8 mouse cellular contexts compared by ENCODE assay signal in genomic region chr8:106929155-106929913, GRCm38 (mm10). TPM values are rescaled to one million over a fixed set of nuclear protein-coding genes. Genes with fewer than 3 reads are reported as not detected.
DNase-seq lines count a peak whose midpoint lies in the region; ATAC-seq and TF ChIP-seq lines count a peak whose summit lies in the region.

No protein-coding gene starts in this region.

- H3K4me3 ChIP-seq in embryonic fibroblast, embryonic 13.5 days (ENCODE audit: insufficient read depth, low read length), result no peak overlapping the region
- no peak overlapping the region for H3K4me3 ChIP-seq in intestine, postnatal 0 days (ENCODE audit: low read depth, low read length)

- TF ChIP-seq POLR2A in embryonic fibroblast, embryonic 13.5 days (IDR thresholded peaks at IDR 0.05; ENCODE audit: low read depth, low read length), result no peak

- H3K36me3 ChIP-seq in intestine, postnatal 0 days (ENCODE audit: control insufficient read depth, insufficient read depth), result no peaks in the 10 kb centered on the region

- no peak overlapping the region for H3K4me2 ChIP-seq in intestine, postnatal 0 days (replicated peaks; ENCODE audit: low read depth)

- TF ChIP-seq CTCF in embryonic fibroblast, embryonic 13.5 days (IDR thresholded peaks at IDR 0.05; ENCODE audit: borderline replicate concordance, insufficient read depth, low read length), result no peak
- no peak for TF ChIP-seq CTCF in intestine, postnatal 0 days (IDR thresholded peaks at IDR 0.05; ENCODE audit: low read depth)

- WGBS in intestine, postnatal 0 days, result 33% methylated on average over 6 of the region's 6 CpGs

- H3K27ac ChIP-seq in embryonic fibroblast, embryonic 13.5 days (ENCODE audit: insufficient read depth, low read length), result peak overlapping the region; percentile 82
- H3K27ac ChIP-seq in intestine, postnatal 0 days (ENCODE audit: low read depth, low read length), result 0 out of 2 replicates have a peak overlapping the region, but pooled peaks have one; percentile 15

- DNase-seq in gastrocnemius, adult 18-20 months (ENCODE audit: low spot score), result peak; percentile 72
- DNase-seq in gastrocnemius, postnatal 10 days, result no peak
- peak; percentile 75 for DNase-seq in lung, postnatal 25 days (ENCODE audit: low spot score)
- no peak for DNase-seq in thymus, postnatal 25 days
- no peak for DNase-seq in cerebellum, adult 18-20 months

- ATAC-seq in intestine, postnatal 0 days, result no peak
- ATAC-seq in megakaryocyte progenitor cell, adult 5-6 weeks (replicated peaks; ENCODE audit: poor library complexity), result no peak

- H3K9ac ChIP-seq in intestine, postnatal 0 days (ENCODE audit: low read depth, low read length), result no peak overlapping the region; the same call in 1 of the 2 replicates

- peaks cover 9% of the 10 kb centered on the region for H3K4me1 ChIP-seq in embryonic fibroblast, embryonic 13.5 days (ENCODE audit: control insufficient read depth, insufficient read depth, low read length)
- no peaks in the 10 kb centered on the region for H3K4me1 ChIP-seq in intestine, postnatal 0 days (replicated peaks; ENCODE audit: control insufficient read depth, insufficient read depth, low read length)

- no peaks in the 10 kb centered on the region for H3K9me3 ChIP-seq in intestine, postnatal 0 days (ENCODE audit: control insufficient read depth)

- H3K27me3 ChIP-seq in intestine, postnatal 0 days (replicated peaks; ENCODE audit: control insufficient read depth, insufficient read depth, low read length), result no peaks in the 10 kb centered on the region

RNA-seq across cellular contexts. Expression of gene Sntb2, which starts 6.2 kb away (rescaled TPM):
- 1 to 10 TPM; 4.1 to 4.2 TPM for total RNA-seq in gastrocnemius, adult 18-20 months (2021)
- 10 to 100 TPM; 18.5 to 22.0 TPM for total RNA-seq in gastrocnemius, postnatal 10 days (2021)
- 18.9 and 23.3 TPM in 2 replicates for polyA plus RNA-seq in embryonic fibroblast, embryonic 13.5 days (2011; ENCODE audit: insufficient read length, low read depth, missing spikeins)
- polyA plus RNA-seq in intestine, postnatal 0 days (2015; fragmentation: Nextera tagmentation; extraction: Ambion mirVana), result 8.3 and 10.0 TPM in 2 replicates
- 4.3 and 5.0 TPM in 2 replicates for total RNA-seq in megakaryocyte progenitor cell, adult 5-6 weeks (2015)
- 6.9 and 7.9 TPM in 2 replicates for total RNA-seq in megakaryocyte progenitor cell, adult 5-6 weeks (2017)

RNA-seq across cellular contexts. Expression of gene Utp4, which starts 35.9 kb away (rescaled TPM):
- 10 to 100 TPM; 20.7 to 21.8 TPM for total RNA-seq in gastrocnemius, adult 18-20 months (2021)
- 10 to 100 TPM; 18.1 to 21.7 TPM for total RNA-seq in gastrocnemius, postnatal 10 days (2021)
- 46.9 and 57.5 TPM in 2 replicates for polyA plus RNA-seq in embryonic fibroblast, embryonic 13.5 days (2011; ENCODE audit: insufficient read length, low read depth, missing spikeins)
- polyA plus RNA-seq in intestine, postnatal 0 days (2015; fragmentation: Nextera tagmentation; extraction: Ambion mirVana), result 22.8 and 25.1 TPM in 2 replicates
- total RNA-seq in megakaryocyte progenitor cell, adult 5-6 weeks (2015), result 66.8 and 76.6 TPM in 2 replicates
- 47.4 and 53.2 TPM in 2 replicates for total RNA-seq in megakaryocyte progenitor cell, adult 5-6 weeks (2017)

RNA-seq across cellular contexts. Expression of gene Has3, which starts 59.3 kb away (rescaled TPM):
- under 1 TPM; 0.37 to 0.57 TPM for total RNA-seq in gastrocnemius, adult 18-20 months (2021)
- total RNA-seq in gastrocnemius, postnatal 10 days (2021), result 1 to 10 TPM; 2.1 to 3.4 TPM
- 0.16 and 0.47 TPM in 2 replicates for polyA plus RNA-seq in embryonic fibroblast, embryonic 13.5 days (2011; ENCODE audit: insufficient read length, low read depth, missing spikeins)
- 0.07 and 0.14 TPM in 2 replicates for polyA plus RNA-seq in intestine, postnatal 0 days (2015; fragmentation: Nextera tagmentation; extraction: Ambion mirVana)
- not detected in 2 replicates for total RNA-seq in megakaryocyte progenitor cell, adult 5-6 weeks (2015)
- 0.37 and 0.54 TPM in 2 replicates for total RNA-seq in megakaryocyte progenitor cell, adult 5-6 weeks (2017)

Comparison
In these comparisons a context has a peak if more than half of its experiments do, and no peak if none do; other contexts are left out.
1. DNase-seq: peak in gastrocnemius, adult 18-20 months (single experiment) and lung, postnatal 25 days (single experiment); none in gastrocnemius, postnatal 10 days (single experiment), thymus, postnatal 25 days (single experiment) and cerebellum, adult 18-20 months (0 of 2).